Mouse (Mus musculus) MEL (cell line): ENCODE measurements around the gene Ccl11.

Source experiments
- CTCF ChIP-seq, 3 experiments: IDR thresholded peaks in 2 of 3; conservative IDR thresholded peaks in 1 of 3; 2 replicates each; pipeline ENCODE4 v1.5.1; 2011 to 2012; ENCODE audit warnings: low read length in 3 of 3, low read depth in 2 of 3, mild to moderate bottlenecking in 2 of 3, improper control_type of control experiment in 1 of 3, inconsistent platforms in 1 of 3, mixed read lengths in 1 of 3, moderate library complexity in 1 of 3; ENCODE audit not compliant: control insufficient read depth in 1 of 3, insufficient read depth in 1 of 3, poor library complexity in 1 of 3, severe bottlenecking in 1 of 3
- GABPA ChIP-seq: IDR thresholded peaks from 2 replicates; pipeline ENCODE4 v1.6.1; 2012; ENCODE audit warnings: low read depth, mild to moderate bottlenecking, inconsistent platforms, low read length, improper control_type of control experiment, moderate library complexity
- GATA1 ChIP-seq: IDR thresholded peaks from 2 replicates; pipeline ENCODE4 v1.6.1; 2011; ENCODE audit warnings: low read depth, low read length, improper control_type of control experiment
- JUND ChIP-seq: IDR thresholded peaks from 2 replicates; pipeline ENCODE4 v1.6.1; 2011; ENCODE audit warnings: low read depth, mild to moderate bottlenecking, improper control_type of control experiment, low read length
- MAX ChIP-seq: IDR thresholded peaks from 2 replicates; pipeline ENCODE4 v1.6.1; 2011; ENCODE audit warnings: low read length, improper control_type of control experiment
- MEF2A ChIP-seq: IDR thresholded peaks from 2 replicates; pipeline ENCODE4 v1.6.1; 2014; ENCODE audit warnings: low read depth, mild to moderate bottlenecking, inconsistent platforms, low read length, improper control_type of control experiment; ENCODE audit not compliant: poor library complexity, insufficient replicate concordance, severe bottlenecking; ENCODE audit errors: extremely low read depth
- POLR2A ChIP-seq, 2 experiments: IDR thresholded peaks; 2 replicates each; pipeline ENCODE4 v1.6.1; 2011 to 2012; ENCODE audit warnings: low read length in 2 of 2, mild to moderate bottlenecking in 2 of 2, control low read depth in 1 of 2, improper control_type of control experiment in 1 of 2, low read depth in 1 of 2, moderate library complexity in 1 of 2; ENCODE audit not compliant: control insufficient read depth in 1 of 2, insufficient read depth in 1 of 2, poor library complexity in 1 of 2
- SMC3 ChIP-seq: IDR thresholded peaks from 2 replicates; pipeline ENCODE4 v1.6.1; 2011; ENCODE audit warnings: low read depth, low read length, improper control_type of control experiment
- ZMIZ1 ChIP-seq: IDR thresholded peaks from 2 replicates; pipeline ENCODE4 v1.6.1; 2012; ENCODE audit warnings: low read depth, mild to moderate bottlenecking, inconsistent platforms, low read length, improper control_type of control experiment, moderate library complexity

DNA sequence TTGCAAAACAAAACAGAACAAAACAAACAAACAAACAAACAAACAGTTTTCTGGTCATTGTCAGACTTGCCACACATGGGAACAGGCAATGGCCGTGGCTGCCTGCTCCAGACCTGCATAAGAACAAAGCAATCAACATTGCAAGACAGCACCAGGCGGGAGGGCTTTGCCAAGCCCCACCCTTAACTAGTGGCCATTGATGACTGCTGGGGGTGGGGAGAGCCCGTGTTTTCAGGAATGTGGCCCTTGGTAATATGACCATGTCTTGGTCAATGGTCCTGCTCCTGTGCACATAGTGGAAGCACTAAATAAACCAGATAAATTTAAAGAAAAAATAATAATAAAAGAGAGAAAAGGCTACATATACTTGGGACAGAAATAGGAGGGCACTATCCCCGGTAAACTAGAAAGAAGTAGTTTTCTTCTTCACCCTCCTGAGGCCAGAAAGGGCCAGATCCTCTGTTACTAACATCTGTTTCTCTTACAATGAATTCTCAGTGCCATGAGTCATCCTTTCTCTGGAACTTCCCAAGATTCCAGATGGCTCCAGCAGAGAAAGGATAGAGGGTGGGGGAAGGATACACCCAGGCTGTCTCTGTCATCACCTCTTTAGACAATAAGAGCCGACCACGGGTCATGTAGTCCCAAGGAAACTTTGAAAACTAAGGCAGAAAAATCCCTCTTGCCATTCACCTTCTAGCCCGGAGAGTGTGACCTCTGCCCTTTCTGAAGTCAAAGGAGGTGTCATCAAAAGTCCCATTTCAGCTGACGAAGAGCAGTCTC lies 46.0 kb upstream of the Ccl11 start:
- TF ChIP-seq POLR2A (IDR thresholded peaks at IDR 0.05; ENCODE audit: control insufficient read depth in 1 of 2, insufficient read depth in 1 of 2, low read depth in 1 of 2, low read length in 2 of 2, poor library complexity in 1 of 2) = no peak
- no peak for TF ChIP-seq JUND
- TF ChIP-seq CTCF (IDR thresholded peaks at IDR 0.05 in 2 of 3, conservative IDR thresholded peaks at IDR 0.05 in 1 of 3; ENCODE audit: control insufficient read depth in 1 of 3, insufficient read depth in 1 of 3, low read depth in 2 of 3, low read length in 3 of 3, poor library complexity in 1 of 3, severe bottlenecking in 1 of 3) = no peak
- TF ChIP-seq GABPA = no peak
- TF ChIP-seq MAX = no peak
- no peak for TF ChIP-seq SMC3
- TF ChIP-seq GATA1 = no peak
- TF ChIP-seq ZMIZ1 = no peak
- no peak for TF ChIP-seq MEF2A
